Mouse (Mus musculus) splenic B cell, adult 2 months (primary cell): ENCODE measurements around the gene Serac1.
"Not testable (repeated sequence)": the region's sequence is repeated elsewhere in the genome, so short reads cannot be mapped to it uniquely, and the experiment has no call there.

ENCODE experiments used
- DNase-seq: peaks from one replicate; pipeline ENCODE4 v3.0.0-alpha.2; 2011; ENCODE audit warnings: low read depth, low spot score
- H3K27me3 ChIP-seq: 2 replicates; pipeline ENCODE4 v1.6.1; 2012; ENCODE audit warnings: mild to moderate bottlenecking, low read length, moderate library complexity, mixed read lengths; ENCODE audit not compliant: control insufficient read depth, poor library complexity, insufficient read depth, severe bottlenecking
- H3K36me3 ChIP-seq: 2 replicates; pipeline ENCODE4 v1.6.1; 2012; ENCODE audit warnings: mild to moderate bottlenecking, low read length, moderate library complexity, mixed read lengths; ENCODE audit not compliant: control insufficient read depth, poor library complexity, insufficient read depth, severe bottlenecking

The Serac1 gene

DNA sequence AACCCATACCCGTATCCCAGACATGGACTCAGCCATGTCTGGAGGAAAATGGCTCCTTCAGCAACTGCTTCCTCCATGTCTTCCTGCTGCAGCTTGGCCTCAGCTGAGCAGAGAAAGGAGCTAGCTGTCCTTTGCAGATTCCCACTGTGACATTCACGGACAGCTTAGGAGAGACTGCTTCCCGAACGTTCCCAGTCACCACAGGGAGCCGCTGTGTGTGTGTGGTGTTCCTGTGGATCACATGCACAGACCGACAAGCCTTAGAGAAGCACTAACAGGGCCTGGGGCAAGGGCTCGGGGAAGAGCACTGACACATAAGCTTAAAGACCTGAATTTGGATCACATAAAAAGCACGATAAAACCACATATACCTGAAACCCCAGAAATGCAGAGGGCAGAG, 43.9 kb downstream of the Serac1 start:
- no peak for DNase-seq
- no peaks in the 10 kb centered on the region for H3K36me3 ChIP-seq
- H3K27me3 ChIP-seq = no peaks in the 10 kb centered on the region

DNA sequence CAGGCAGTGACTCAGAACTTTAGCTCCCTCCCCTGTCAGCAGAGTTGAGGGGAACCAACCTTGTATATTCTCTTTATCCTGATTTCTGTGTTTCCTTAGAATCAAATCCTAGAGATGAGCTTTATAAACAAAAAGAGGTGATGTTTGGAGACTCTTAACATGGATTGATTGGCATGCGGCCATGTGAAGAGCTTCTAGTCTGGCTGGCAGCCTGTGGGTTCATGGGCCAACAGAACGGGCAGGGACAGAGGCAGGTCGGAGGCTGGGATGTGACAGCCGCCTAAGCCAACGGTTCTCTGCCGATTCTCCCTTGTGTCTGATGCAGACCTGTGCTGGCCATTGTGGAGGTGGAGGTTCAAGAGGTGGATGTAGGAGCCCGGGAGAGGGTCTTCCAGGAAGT, 53.7 kb downstream of the Serac1 start:
- DNase-seq = no peak
- H3K36me3 ChIP-seq = no peaks in the 10 kb centered on the region

DNA sequence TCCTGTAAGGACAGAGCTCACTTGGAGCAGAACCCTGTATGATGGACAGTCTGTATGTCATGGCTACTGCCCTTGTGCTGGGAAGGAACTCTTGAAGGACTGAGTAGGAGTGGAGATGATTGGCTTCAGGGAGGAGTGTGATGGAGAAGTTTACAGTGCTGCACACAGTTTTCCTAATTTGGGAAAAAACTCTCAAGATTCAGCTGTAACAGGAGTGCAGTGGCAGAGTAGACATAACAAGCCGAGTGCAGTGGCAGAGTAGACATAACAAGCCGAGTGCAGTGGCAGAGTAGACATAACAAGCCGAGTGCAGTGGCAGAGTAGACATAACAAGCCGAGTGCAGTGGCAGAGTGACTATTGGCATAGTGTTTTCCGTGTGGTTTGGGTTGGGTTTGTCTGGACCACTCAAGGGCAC, 58.2 kb downstream of the Serac1 start:
- H3K27me3 ChIP-seq, H3K36me3 ChIP-seq, DNase-seq: not testable (repeated sequence)

More for the DNA sequence above, 53.7 kb downstream of the Serac1 start:
- no peaks in the 10 kb centered on the region for H3K27me3 ChIP-seq

DNA sequence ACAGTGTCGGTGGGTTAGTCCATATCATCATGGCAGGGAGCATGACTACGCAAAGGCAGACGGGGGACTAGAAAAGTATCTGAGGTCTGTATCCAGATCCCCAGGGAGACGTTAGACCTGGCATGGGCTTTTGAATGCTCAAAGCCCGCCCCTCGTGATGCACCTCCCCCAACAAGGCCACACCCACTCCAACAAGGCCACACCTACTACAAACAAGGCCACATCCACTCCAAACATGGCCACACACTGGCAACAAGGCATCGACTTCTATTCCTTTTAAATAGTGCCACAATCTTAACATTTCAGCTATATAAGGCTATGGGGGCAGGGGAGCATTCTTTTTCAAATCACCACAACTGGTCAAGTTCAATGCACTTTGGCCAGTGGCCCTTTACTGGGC, 58.9 kb downstream of the Serac1 start:
- DNase-seq = no peak
- Histone ChIP-seq H3K27me3 (no peaks in the 10 kb centered on the region), H3K36me3 (no peaks in the 10 kb centered on the region)

DNA sequence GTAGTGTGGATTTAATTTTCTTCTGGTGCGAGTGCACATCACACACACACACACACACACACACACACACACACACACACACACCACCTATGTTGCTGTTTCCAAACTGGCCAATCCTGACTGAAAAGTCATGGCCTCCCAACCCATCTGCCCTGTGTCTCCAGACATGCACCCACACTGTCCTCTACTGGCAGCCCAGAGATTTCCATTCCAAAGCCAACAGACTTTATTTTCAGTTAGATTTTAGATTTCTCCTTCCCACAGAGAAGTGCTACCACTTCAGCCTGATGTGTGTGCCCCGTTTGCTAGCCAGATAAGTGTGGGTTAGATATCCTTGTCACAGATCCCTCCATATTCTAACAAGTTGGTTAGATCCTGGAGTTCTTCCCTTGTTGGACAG, 59.8 kb downstream of the Serac1 start:
- H3K27me3 ChIP-seq = no peaks in the 10 kb centered on the region
- peak; percentile 65 for DNase-seq
- H3K36me3 ChIP-seq = no peaks in the 10 kb centered on the region

DNA sequence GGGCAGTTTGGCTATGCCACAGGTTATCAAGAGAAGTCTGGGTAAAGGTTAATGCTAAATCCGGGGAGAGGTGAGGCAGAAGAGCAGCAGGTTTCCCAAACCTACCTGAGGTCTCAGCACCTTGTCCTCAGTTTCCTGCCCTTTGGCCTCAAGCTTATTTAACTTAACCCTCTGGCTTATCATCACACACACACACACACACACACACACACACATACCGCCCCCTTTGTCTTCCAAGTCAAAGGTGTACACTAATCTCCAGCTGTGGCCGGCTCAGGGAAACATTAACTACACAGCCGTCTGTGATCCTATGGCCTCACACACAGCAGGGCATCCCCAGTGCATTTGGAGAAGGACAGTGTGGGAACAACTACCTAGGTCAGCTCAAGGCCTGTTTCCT, 61.2 kb downstream of the Serac1 start:
- Histone ChIP-seq H3K36me3 (no peaks in the 10 kb centered on the region), H3K27me3 (no peaks in the 10 kb centered on the region)
- no peak for DNase-seq

DNA sequence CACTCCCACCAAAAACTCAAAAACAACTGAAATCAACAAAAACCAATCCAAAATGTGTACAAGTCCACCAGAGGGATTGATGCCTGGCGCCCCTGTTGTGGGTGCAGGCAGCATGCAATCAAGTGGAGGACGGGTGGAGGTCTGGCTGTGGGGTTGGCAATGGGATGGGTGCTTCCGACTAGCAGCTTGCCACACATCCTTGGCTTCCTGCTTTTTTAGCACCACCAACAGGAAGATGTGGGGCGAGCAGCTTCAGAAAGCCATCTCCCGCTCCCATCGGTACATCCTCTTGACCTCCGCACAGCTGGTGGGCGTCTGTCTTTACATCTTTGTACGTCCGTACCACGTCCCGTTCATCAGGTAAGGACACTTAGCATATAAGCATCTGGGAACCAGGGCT, 62.3 kb downstream of the Serac1 start:
- no peak for DNase-seq
- Histone ChIP-seq H3K27me3 (no peaks in the 10 kb centered on the region), H3K36me3 (no peaks in the 10 kb centered on the region)

DNA sequence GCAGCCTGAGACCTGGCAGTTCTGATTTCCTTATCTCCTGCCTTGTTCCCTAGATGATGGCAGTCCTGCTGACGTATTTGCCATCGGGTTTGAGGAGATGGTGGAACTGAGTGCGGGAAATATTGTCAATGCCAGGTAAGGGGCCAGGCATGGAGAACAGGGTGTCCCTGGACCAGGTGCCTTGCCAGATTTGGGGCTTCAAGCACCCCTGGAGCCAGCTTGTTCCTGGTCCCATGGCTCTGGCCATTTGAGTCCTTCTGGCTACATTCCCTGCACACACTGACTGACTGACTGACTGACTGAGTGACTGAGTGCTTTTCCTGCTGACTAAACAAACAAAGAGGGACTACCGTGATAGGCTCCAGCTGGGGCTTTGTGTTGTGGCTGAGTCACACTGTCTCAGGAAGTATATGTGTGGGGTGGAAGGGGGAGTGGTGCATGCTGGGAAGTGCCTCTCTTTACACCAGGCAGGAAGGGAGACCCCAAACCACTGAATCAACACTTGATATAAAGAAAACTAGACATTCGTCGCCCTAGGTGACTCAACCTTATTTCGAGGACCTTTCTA, 63.2 kb downstream of the Serac1 start:
- no peaks in the 10 kb centered on the region for H3K36me3 ChIP-seq
- DNase-seq = no peak
- H3K27me3 ChIP-seq = no peaks in the 10 kb centered on the region

DNA sequence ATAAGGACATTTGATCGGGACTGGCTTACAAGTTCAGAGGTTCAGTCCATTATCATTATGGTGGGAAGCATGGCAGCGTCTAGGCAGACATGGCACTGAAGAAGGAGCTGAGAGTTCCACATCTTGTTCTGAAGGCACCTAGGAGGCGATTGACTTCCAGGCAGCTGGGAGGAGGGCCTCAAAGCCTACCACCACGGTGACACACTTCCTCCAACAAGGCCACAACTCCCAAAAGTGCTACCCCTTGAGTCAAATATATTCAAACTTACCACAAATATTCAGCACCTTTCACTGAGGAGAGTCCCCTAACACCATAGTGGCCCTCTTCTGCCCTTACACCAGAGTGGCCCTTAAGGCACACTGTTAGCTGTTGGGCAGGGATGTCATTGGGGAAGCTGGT, 64.6 kb downstream of the Serac1 start:
- no peaks in the 10 kb centered on the region for H3K27me3 ChIP-seq
- DNase-seq = no peak
- no peaks in the 10 kb centered on the region for H3K36me3 ChIP-seq

DNA sequence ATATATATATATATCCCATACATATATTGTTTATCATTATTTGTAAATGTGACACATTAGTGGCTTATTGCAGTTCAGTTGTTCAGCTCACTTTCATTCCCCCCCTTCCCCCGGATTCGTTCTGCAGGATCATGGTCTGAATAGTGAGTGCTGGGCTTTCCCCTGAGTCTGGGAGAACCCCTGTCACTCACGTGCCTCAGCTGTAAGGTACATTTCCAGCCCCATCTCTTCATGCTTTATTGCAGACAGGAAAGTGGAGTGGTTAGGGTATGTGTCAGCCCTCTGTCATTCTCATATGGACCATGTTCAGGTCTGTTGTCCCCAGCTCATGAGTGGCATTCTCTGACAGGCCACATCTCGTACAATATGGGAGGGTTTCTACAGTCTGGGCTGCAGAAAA, 66.5 kb downstream of the Serac1 start:
- DNase-seq = no peak
- no peaks in the 10 kb centered on the region for H3K36me3 ChIP-seq
- no peaks in the 10 kb centered on the region for H3K27me3 ChIP-seq

DNA sequence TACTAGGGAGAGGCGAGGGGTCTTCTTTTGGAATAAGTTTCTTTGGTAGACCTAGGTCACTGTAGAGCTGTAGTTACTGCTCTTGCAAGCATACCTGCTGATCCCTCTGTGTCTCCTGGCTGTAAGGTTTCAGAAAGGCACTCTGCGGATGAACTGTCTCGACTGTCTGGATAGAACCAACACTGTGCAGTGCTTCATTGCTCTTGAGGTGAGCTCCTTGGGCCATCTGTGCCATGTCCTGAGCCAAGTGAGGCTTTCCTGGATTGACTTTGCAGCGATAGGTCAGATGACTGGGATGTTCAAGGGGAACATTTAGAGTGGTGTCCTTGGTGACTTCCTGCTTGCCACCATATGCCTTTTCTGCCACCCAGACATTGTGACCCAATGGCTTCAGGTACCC, 69.9 kb downstream of the Serac1 start:
- no peaks in the 10 kb centered on the region for H3K27me3 ChIP-seq

DNA sequence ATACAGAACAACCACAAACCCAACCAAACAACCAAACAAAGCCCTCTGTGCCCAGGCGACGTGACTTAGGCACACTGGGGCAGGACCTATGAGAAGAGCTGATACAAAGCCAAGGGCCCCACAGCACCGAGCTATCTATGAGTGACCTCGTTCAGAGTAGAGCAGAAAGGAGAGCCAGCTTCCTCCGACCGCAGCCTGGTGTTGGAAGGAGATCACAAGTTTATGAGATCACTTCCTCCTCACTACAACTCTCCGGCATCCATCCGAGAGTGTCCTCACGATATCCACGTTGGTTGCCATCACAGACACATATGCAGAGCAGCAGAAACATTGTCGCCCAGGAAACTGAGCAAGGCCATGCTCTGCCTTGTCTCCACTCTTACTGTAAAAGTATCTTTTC, 71.0 kb downstream of the Serac1 start:
- Histone ChIP-seq H3K36me3 (no peaks in the 10 kb centered on the region), H3K27me3 (no peaks in the 10 kb centered on the region)
- peak; percentile 79 for DNase-seq

More for the DNA sequence above, 69.9 kb downstream of the Serac1 start:
- DNase-seq = no peak
- no peaks in the 10 kb centered on the region for H3K36me3 ChIP-seq

DNA sequence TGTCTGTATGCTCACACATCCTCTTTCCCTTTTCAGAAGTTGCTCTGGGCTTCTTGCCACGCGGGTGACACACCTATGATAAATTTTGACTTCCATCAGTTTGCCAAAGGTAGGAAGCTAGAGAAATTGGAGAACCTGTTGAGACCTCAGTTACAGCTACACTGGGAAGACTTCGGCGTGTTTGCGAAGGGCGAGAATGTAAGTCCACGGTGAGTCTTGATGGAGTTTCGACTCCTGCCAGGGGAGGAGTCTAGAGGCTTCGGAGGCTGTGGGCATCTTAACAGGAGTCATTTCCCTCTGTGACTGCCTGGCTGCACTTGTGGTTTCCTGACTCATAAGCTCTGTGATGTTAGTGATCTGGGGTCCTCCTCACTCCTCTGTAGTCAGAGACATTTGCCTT, 71.6 kb downstream of the Serac1 start:
- H3K27me3 ChIP-seq = no peaks in the 10 kb centered on the region
- peak; percentile 82 for DNase-seq
- H3K36me3 ChIP-seq = no peaks in the 10 kb centered on the region

DNA sequence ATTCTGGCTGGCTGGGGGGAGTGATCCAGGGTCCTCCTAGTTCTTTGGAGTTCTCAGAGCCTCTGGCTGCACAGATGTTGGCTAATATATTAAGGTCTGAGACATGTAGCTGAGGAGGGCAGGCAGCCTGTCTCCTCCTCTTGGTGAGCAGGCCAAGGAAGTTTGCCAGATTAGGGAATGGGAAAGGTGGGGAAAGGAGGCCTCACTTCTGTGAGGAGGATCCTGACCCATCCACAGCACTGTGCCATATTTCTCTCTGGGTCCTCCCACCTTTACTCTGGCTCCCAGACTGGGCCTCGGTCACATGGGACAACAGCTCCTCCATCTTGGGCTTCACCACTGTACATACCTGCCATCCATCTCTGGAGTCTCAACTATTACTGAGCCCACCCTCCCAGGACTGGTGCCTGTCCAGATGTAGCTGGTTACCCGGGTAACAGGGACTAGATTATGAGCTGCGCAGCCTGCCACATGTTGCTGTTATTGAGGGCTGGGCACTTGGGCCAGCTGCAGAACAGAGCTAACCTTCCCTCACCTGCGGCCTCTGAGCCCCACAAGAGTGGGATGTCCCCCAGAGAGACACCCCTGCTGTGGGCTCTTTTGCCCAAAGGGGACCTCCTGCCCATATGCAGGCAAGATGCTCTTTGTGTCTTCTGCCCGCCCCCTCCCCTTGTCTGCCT, 72.3 kb downstream of the Serac1 start:
- no peak for DNase-seq
- no peaks in the 10 kb centered on the region for H3K27me3 ChIP-seq
- H3K36me3 ChIP-seq = no peaks in the 10 kb centered on the region

DNA sequence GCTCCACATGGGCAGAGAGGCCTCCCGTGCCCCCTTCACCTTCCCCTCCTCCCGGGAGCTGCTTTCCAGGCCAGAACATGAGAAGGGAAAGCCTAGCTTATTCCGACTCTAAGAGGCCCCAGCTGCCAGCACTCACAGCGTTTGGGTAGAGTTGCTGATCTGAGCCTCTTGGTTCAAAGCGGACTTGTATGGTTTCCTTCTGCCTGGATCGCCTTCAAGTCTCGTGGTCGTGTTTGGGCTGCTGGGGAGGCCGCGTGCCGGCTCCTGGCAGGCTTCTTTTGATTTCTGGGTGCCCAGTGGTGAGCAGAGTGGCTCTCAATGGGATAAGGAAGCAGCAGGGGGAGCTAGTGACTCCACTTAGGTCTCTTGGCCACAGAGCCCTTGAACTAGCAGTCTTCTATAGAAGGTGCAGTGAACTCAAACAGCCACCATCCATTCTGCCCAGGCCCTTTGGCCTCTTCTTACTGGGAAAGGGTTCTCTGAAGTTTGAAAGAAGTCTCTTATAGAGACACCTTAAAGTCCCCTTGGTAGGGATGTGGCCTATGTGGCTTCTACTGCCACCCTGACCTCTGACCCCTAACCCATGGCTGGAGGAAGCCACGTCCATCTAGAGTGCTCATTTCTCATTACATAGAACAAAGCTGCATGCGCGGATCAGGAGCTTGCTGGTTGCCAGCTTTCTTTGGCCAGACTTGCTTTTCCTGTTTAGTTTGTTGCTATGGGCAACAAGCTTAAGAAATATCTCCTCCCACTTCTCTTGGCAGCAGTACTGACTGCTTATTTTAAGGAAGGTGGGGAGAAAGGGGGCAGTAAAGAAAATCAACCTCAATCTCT, 73.7 kb downstream of the Serac1 start:
- peak; percentile 71 for DNase-seq
- Histone ChIP-seq H3K36me3 (no peaks in the 10 kb centered on the region), H3K27me3 (no peaks in the 10 kb centered on the region)
